Mouse (Mus musculus) E14TG2a.4 (cell line): Measurements from ENCODE around the gene Grip1.

Experiments
- CTCF ChIP-seq: conservative IDR thresholded peaks from 2 replicates; pipeline ENCODE4 v1.5.1; 2014; ENCODE audit warnings: low read length
- NANOG ChIP-seq: IDR thresholded peaks from 2 replicates; pipeline ENCODE4 v1.6.1; 2014; ENCODE audit warnings: borderline replicate concordance, low read length, mixed read lengths

DNA sequence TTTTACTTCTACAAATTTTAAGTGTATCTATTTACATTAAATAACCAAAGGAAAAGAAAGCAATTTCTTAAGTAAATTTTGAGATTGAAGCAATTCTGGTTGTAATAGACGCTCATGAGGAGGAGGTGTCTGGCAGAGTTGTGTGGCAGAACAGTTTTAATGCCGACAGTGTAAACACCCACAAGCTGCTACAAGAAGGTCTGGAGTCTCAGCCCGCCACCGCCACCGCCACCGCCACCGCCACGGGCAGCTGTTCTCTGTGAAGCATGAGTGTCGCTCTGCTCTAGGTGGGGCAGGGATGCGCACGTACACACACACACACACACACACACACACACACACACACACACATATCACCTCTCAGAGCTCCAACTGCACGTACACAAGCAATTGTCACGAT lies 558.7 kb downstream of the Grip1 start:
- no peak for TF ChIP-seq CTCF
- TF ChIP-seq NANOG: no peak
